Mouse (Mus musculus) small intestine, adult 2 months (tissue): ENCODE data around the gene Gm3376. TPM values are rescaled to one million over a fixed set of nuclear protein-coding genes. Genes with fewer than 3 reads are reported as not detected.
"Not testable (repeated sequence)": the region's sequence is repeated elsewhere in the genome, so short reads cannot be mapped to it uniquely, and the experiment has no call there.

Source experiments
- H3K27ac ChIP-seq: fragments of 200-500 bp; 2 replicates; pipeline ENCODE4 v1.5.1; 2012; ENCODE audit warnings: low read depth, low read length, control low read depth, inconsistent platforms; ENCODE audit not compliant: insufficient read depth
- H3K27me3 ChIP-seq: fragments of 200-500 bp; 2 replicates; pipeline ENCODE4 v1.6.1; 2012; ENCODE audit warnings: mild to moderate bottlenecking, moderate library complexity, low read length, inconsistent platforms; ENCODE audit not compliant: control insufficient read depth, insufficient read depth
- H3K36me3 ChIP-seq: fragments of 200-500 bp; 2 replicates; pipeline ENCODE4 v1.6.1; 2012; ENCODE audit warnings: mild to moderate bottlenecking, low read length, control low read depth, inconsistent platforms; ENCODE audit not compliant: control insufficient read depth, insufficient read depth
- H3K4me1 ChIP-seq: fragments of 200-500 bp; 2 replicates; pipeline ENCODE4 v1.6.1; 2012; ENCODE audit warnings: low read length, inconsistent platforms, mixed read lengths; ENCODE audit not compliant: control insufficient read depth, insufficient read depth, insufficient read length
- H3K4me3 ChIP-seq: fragments of 200-500 bp; 2 replicates; pipeline ENCODE4 v1.5.1; 2012; ENCODE audit warnings: low read depth, mild to moderate bottlenecking, control low read depth, inconsistent platforms, low read length, moderate library complexity
- WGBS: fragments of 180-500 bp; shearing (Covaris S2); methylation state at CpG from one replicate; pipeline ENCODE4 v1.1.7; 2018; 5-methylcytosine and 5-hydroxymethylcytosine counted together
- polyA plus RNA-seq: library from polyadenylated mRNA; depleted of rRNA; stranded (reverse); fragments of >200 nt; gene quantifications from 2 replicates; pipeline ENCODE4 v1.2.3, GENCODE M21; 2012; rRNA removed

Gm3376 gene
- polyA plus RNA-seq: not detected in 2 replicates

DNA sequence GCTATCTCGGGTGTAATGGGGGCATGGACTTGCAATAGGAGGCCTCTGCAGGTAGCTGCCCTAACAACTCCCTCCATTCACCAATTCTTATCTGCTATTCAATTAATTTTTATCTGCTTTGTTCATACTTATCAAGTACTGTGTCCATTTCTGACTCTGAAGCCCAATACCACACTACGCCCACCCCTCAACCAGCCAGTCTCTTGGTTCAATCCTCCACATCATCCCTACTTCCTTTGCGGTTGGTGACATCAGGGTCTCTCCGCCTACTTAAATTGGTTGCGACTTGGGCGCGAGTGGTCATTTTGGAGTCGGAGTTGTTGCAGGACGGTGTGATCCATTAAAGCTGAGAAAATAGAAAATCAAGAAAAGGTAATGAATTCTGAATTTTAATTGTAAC lies at the start of gene Gm3376:
Gene Gm3376, plus strand, starts transcription at position 301 of the 400 bp plus-strand sequence.
- H3K27ac ChIP-seq, H3K4me3 ChIP-seq, H3K4me1 ChIP-seq, H3K36me3 ChIP-seq, H3K27me3 ChIP-seq: not testable (repeated sequence)
- no CpG with 5 or more reads among the region's 9 CpGs for whole genome bisulfite sequencing
